Mouse (Mus musculus) regulatory T cell (primary cell): Measurements from ENCODE around the gene Tenm2.

Source experiments
- in situ Hi-C: fragments of 300-600 bp; cut with MboI, MseI; formaldehyde crosslinking; loops from one replicate; pipeline ENCODE4 v1.15.1; 2025; ENCODE audit warnings: high pct_unique_total_duplicates

Tenm2 gene

DNA sequence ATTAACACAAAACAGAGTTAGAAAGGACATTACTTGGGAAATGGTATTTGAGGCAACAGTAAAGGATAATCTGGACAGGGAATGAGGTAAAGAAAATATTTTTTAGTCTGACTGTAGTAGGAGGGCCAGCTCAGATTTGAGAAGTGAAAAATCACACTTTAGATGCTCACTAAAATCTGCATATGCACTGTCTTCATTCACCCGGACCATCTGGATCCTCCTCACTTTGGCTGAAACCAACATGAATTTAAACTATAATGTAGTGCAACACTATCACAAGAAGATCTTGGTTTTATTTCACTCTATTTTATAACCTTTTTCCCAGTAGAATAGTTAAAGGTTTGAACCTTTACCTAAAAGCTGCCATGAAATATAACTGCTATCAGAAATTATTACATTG, 326.7 kb downstream of the Tenm2 start:
- in situ Hi-C loops = no loop called here

- in situ Hi-C loops = no loop called here
Observed at GRCm38 (mm10) chr11:36902302-36902701, 333.5 kb downstream of the Tenm2 start.

- in situ Hi-C loops = no loop called here
Observed at GRCm38 (mm10) chr11:36893061-36893460, 342.7 kb downstream of the Tenm2 start.

- in situ Hi-C loops = no loop called here
Observed at GRCm38 (mm10) chr11:36891106-36891505, 344.7 kb downstream of the Tenm2 start.

GRCm38 (mm10) chr11:36887490-36887889, 348.3 kb downstream of the Tenm2 start:
- in situ Hi-C loops = no loop called here

DNA sequence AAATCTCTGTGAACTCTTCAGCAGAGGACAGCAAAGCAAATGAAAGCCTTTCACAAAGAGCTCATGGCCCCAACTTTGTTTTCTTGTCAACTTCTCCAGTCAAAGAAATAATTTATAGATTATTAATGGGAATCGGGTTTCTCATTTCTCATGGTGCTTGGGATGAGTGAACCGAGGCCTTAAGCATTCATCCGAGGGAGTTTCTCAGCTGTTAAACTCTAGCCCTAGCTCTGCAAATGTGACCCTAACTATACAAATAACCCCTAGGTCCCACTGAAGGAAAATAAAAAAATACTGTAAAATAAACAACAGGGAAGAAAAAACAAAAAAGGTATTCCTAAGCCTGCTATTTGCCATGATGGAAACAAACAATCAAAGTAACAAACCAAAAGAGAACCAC, 349.6 kb downstream of the Tenm2 start:
- in situ Hi-C loops = no loop called here

GRCm38 (mm10) chr11:36872961-36873360, 362.8 kb downstream of the Tenm2 start:
- in situ Hi-C loops = no loop called here

GRCm38 (mm10) chr11:36870548-36870947, 365.2 kb downstream of the Tenm2 start:
- in situ Hi-C loops = no loop called here

DNA sequence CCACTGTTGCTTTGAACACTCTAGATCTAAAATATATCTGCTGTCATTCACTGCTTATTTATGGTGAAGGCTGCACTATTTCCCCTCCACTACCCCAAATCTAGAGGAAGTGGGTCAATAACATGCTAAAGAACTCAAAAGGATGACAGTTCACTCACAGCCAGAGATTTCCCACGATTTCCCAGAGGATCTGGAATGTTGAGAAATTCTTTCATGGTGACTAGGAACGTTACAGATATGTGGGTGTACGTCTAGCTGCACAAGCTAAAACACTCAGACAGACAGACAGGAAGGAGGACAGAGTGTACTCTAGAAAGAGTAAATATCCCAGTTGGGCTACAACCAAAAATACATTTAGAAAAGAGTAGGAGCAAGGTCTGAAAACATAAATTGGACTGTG, 384.1 kb downstream of the Tenm2 start:
- in situ Hi-C loops = no loop called here

DNA sequence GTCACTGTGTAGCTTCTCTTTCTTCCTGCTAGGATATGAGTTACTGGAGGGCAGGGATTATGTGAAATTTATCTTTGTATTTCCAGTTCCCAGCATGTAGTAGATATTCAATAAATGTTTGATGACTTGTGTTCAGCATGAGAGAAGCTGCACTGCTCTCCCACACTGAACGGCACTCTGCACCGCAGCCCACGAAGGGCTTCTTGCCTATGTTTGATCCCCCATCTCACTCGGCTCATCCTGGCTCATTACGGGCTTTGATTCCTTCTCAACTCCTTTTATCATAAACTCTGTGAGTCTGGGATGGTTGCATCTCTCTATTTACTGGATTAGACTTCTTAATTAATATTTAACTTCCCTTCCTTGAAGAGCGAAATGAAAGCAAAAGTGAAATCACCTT, 388.3 kb downstream of the Tenm2 start:
- in situ Hi-C loops = no loop called here

DNA sequence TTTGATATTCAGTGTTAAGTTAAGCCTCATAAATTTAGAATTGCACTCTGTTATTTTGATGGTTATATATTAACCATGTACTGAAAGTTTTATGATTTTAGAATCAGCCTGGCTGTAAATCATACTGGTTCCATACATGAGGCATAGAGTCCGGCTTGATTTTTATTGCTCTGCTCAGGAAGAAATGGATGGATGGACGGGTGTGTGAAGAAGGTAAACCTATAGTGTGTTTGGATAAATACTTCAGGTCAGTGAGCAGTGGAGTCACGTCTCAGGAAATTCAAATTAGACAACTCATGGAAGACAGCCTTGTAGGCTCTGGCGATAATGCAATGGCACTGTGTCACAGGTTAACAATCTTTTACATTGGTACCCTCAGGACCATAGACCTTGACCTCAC, 402.9 kb downstream of the Tenm2 start:
- in situ Hi-C loops = no loop called here

DNA sequence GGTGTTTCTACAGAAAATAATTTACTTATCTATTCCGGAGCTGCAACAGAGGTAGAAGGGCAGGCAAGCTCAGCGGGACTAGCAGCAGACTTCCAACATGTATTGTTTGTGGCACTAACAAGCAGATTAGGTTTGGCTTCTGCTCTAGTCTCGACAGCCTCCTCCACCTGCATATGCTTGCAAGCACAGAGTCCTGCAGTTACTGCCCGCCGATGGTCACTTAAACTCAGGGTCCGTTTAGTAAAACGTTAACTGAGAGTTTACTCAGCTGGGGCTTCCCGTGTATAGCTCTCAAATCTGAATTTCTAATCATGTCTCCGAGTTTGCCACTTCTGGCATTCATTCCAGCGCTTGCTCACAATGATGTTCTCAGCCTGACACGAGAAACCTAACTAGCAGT, 404.3 kb downstream of the Tenm2 start:
- in situ Hi-C loops = no loop called here

GRCm38 (mm10) chr11:36824666-36825065, 411.1 kb downstream of the Tenm2 start:
- in situ Hi-C loops = no loop called here

GRCm38 (mm10) chr11:36804615-36805014, 431.1 kb downstream of the Tenm2 start:
- in situ Hi-C loops = no loop called here

DNA sequence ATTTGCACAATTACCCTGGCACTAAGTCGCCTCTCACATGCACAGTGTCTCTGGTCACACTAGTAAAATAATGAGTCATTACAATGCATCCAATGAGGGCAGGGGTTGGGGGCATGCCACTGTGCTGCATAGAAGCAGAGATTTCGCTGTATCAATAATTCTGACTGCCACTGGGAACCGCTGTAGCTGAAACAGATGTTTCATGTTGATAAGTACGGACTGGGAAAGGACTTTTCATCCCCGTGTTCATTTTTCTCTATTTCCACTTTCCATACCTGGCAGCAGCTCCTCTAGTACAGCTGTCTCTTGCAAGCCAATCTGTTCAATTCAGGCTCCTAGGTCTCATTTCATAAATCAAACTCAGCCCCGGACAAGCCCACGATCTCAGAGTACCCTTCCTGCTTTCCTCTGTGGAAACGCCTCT, 433.5 kb downstream of the Tenm2 start:
- in situ Hi-C loops = no loop called here

GRCm38 (mm10) chr11:36801683-36802082, 434.1 kb downstream of the Tenm2 start:
- in situ Hi-C loops = no loop called here

DNA sequence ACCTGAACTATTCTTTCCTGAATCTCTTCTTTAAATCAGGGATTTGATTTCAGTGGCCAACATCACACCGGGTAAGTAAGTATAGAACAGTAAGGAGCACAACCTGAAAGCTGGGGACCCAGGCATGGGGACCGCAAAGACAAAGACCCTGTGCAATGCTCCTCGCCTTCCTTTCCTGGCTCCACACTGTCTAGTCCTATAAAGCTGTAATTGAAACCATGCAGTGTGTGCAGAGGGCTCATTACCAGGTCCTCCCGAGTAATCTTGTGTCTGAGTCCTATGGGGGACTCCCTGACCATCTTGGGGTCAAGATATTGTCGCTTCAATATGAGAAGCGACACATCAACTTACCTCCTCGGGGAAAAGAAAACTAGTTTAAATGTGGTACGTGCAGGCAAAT, 436.4 kb downstream of the Tenm2 start:
- in situ Hi-C loops = no loop called here

DNA sequence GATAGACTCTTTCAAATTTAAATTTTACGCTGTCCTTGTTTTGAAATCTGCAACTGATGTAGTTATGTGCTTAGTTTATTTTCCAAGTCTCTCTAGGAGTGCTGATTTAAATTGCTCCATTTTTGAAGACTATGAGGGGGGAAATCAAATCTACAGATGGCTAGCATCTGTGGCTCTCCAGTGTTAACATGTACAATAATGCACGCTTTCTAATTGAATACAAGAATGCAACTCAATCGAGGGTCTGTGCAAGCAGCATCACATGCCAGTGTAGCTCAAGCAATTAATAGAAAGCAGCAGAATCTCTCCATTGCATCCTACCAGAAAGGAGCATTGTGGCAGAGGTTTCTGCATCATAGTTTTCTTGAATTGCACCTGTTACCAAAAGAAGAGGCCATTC, 477.8 kb downstream of the Tenm2 start:
- in situ Hi-C loops = no loop called here

DNA sequence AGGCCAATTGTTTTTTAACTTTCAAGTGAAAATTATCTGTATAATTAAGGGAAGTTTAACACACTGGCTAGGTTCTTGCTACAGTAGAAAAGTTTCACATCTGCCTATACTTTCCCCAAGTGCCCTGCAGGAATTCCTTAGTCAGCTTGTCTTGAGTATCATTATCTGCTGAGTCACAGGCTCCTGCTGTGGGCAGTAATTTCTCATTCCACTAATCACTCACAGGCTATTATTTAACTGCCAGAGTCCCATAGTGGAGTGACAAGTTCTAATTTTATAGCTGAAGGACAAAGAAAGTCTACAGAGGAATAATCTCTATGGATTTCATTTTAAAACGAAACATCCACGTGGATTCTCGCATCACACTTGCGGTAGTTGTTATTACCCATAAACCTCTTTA, 489.5 kb downstream of the Tenm2 start:
- in situ Hi-C loops = no loop called here

GRCm38 (mm10) chr11:36727800-36728199, 508.0 kb downstream of the Tenm2 start:
- in situ Hi-C loops = no loop called here

DNA sequence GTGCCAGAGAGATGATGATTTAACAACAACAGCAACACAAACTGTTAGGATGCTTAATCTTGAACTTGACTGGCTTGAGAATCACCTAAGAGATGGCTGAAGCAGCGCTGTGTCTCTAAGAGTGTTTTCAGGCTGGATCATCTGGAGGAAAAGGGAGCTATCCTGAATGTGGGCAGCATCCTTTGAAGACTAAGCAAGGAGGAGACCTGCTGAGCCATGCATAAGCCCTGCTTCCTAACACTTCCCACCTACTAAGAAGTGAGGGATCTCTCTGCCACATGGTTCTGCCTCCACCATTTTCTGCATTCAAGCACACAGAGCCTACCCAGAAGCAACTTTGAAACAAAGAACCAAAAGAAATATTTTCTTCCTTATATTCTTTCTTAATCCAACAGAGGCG, 532.9 kb downstream of the Tenm2 start:
- in situ Hi-C loops = no loop called here

- in situ Hi-C loops = no loop called here
Observed at GRCm38 (mm10) chr11:36700951-36701350, 534.8 kb downstream of the Tenm2 start.

GRCm38 (mm10) chr11:36700131-36700530, 535.6 kb downstream of the Tenm2 start:
- in situ Hi-C loops = no loop called here

- in situ Hi-C loops = no loop called here
Observed at GRCm38 (mm10) chr11:36698268-36698667, 537.5 kb downstream of the Tenm2 start.

- in situ Hi-C loops = no loop called here
Observed at GRCm38 (mm10) chr11:36697816-36698215, 537.9 kb downstream of the Tenm2 start.
